Comparison of ENCODE assay signal across 8 mouse cellular contexts in genomic region chr4:111719776-111720661, GRCm38 (mm10). TPM values are rescaled to one million over a fixed set of nuclear protein-coding genes. Genes with fewer than 3 reads are reported as not detected.
DNase-seq lines count a peak whose midpoint lies in the region; ATAC-seq and TF ChIP-seq lines count a peak whose summit lies in the region.

Gene Spata6, plus strand, starts transcription at chr4:111719984.

- no peak for TF ChIP-seq CTCF in G1E (IDR thresholded peaks at IDR 0.05; ENCODE audit: low read depth, low read length)
- no peak for TF ChIP-seq CTCF in olfactory bulb, adult 2 months (IDR thresholded peaks at IDR 0.05; ENCODE audit: insufficient read depth, low read depth, low read length)

- no peak for TF ChIP-seq POLR2A in olfactory bulb, adult 2 months (IDR thresholded peaks at IDR 0.05; ENCODE audit: insufficient read depth, low read depth, low read length)

- H3K9me3 ChIP-seq in G1E (replicated peaks) = peaks cover 8% of the 10 kb centered on the region
- no peaks in the 10 kb centered on the region for H3K9me3 ChIP-seq in lung, embryonic 15.5 days

- WGBS in lung, embryonic 15.5 days = under 1% methylated on average over 50 of the region's 50 CpGs
- WGBS in olfactory bulb, adult 2 months = 2% methylated on average over 50 of the region's 50 CpGs

- H3K27ac ChIP-seq in lung, embryonic 15.5 days = peak within 1 kb of the TSS; percentile 84
- no peak within 1 kb of the TSS for H3K27ac ChIP-seq in olfactory bulb, adult 2 months (ENCODE audit: insufficient read depth, low read depth, low read length)

- peak within 1 kb of the TSS; percentile 50 for H3K4me2 ChIP-seq in lung, embryonic 15.5 days

- peak within 1 kb of the TSS; percentile 2; the same call in 1 of the 2 replicates for H3K4me3 ChIP-seq in G1E (ENCODE audit: low read depth, low read length)
- H3K4me3 ChIP-seq in lung, embryonic 15.5 days = peak within 1 kb of the TSS; percentile 73
- peak within 1 kb of the TSS; percentile 57 for H3K4me3 ChIP-seq in olfactory bulb, adult 2 months (ENCODE audit: insufficient read depth, low read depth, low read length)

- H3K4me1 ChIP-seq in G1E (ENCODE audit: insufficient read depth, low read depth, low read length) = no peaks in the 10 kb centered on the region
- H3K4me1 ChIP-seq in lung, embryonic 15.5 days = peaks cover 8% of the 10 kb centered on the region; the same call in 1 of the 2 replicates
- H3K4me1 ChIP-seq in olfactory bulb, adult 2 months (ENCODE audit: control insufficient read depth, insufficient read depth, low read length) = peaks cover 5% of the 10 kb centered on the region; the same call in 1 of the 2 replicates

- no peak for DNase-seq in G1E (ENCODE audit: low spot score)
- peak; percentile 5 for DNase-seq in cerebellum, adult 8-10 months
- DNase-seq in forelimb bud, embryonic 11.5 days (ENCODE audit: low read depth, low spot score) = peak; percentile 80
- DNase-seq in heart, postnatal 4 days = peak; percentile 94
- peak; percentile 35 to 51 for DNase-seq in layer of hippocampus, adult 8-10 months (ENCODE audit: low spot score in 2 of 2)
- peak; percentile 85 to 88 for DNase-seq in thymus, adult 18-20 months

- no peaks in the 10 kb centered on the region for H3K27me3 ChIP-seq in G1E (ENCODE audit: insufficient read depth, low read length)
- no peaks in the 10 kb centered on the region for H3K27me3 ChIP-seq in lung, embryonic 15.5 days

- H3K36me3 ChIP-seq in G1E (replicated peaks) = no peaks in the 10 kb centered on the region
- 0 out of 2 replicates have a peak, but pooled peaks cover 5% of the 10 kb centered on the region for H3K36me3 ChIP-seq in lung, embryonic 15.5 days

- H3K9ac ChIP-seq in lung, embryonic 15.5 days = peak within 1 kb of the TSS; percentile 63

- no peak for ATAC-seq in G1E (ENCODE audit: extremely low read depth, insufficient number of reproducible peaks, low FRiP score, poor library complexity, severe bottlenecking)
- peak; percentile 98 for ATAC-seq in lung, embryonic 15.5 days (ENCODE audit: borderline replicate concordance, extremely low read depth, low FRiP score, low TSS enrichment)

RNA-seq across cellular contexts. Expression of gene Spata6, which starts in this region (rescaled TPM):
- total RNA-seq in G1E (2014; fragmentation: Nextera tagmentation) (not detected in 2 replicates), G1E (2017) (0.27 TPM in 1 of 2 replicates, not detected in the other)
- polyA plus RNA-seq in G1E (2012) = not detected in 2 replicates
- 10 to 100 TPM; 17.3 to 18.4 TPM for total RNA-seq in heart, postnatal 4 days (2021)
- total RNA-seq in layer of hippocampus, adult 8-10 months (2022) = 1 to 10 TPM; 3.1 to 9.5 (median 4.9) TPM
- 34.8 and 35.6 TPM in 2 replicates for polyA plus RNA-seq in lung, embryonic 15.5 days (2015; fragmentation: Nextera tagmentation; extraction: Ambion mirVana)
- polyA plus RNA-seq in olfactory bulb, adult 2 months (2012; ENCODE audit: insufficient read depth, insufficient read length, low replicate concordance, missing spikeins) = not detected in 2 replicates

Comparison
In these comparisons a context has a peak if more than half of its experiments do, and no peak if none do; other contexts are left out.
1. H3K4me3 ChIP-seq: peak in every context shown above with its lines; median percentile 73 in lung, embryonic 15.5 days; 57 in olfactory bulb, adult 2 months; 2 in G1E.